Mouse (Mus musculus): ENCODE measurements at regions not wholly inside any gene's neighbourhood (a gene's known extent, or its start where the extent isn't known, plus 50 kb on each side); places are given as distances from the start of the nearest gene placed in this dataset.

- no peak overlapping the region for H3K27ac ChIP-seq (ENCODE audit: low read depth)
- no peak overlapping the region for H3K4me3 ChIP-seq (ENCODE audit: low read depth, low read length)
- no peaks in the 10 kb centered on the region for H3K36me3 ChIP-seq (replicated peaks; ENCODE audit: insufficient read depth, low read length)
- peak; percentile 83 for ATAC-seq
- H3K27me3 ChIP-seq (ENCODE audit: insufficient read depth, low read length): no peaks in the 10 kb centered on the region
- no peaks in the 10 kb centered on the region for H3K4me1 ChIP-seq (ENCODE audit: insufficient read depth)
- H3K9me3 ChIP-seq (ENCODE audit: low read length): no peaks in the 10 kb centered on the region
- no peak for DNase-seq
- no peak overlapping the region for H3K9ac ChIP-seq (replicated peaks)
- no peak overlapping the region for H3K4me2 ChIP-seq (ENCODE audit: low read depth, low read length)
- WGBS (ENCODE audit: insufficient replicate concordance): 37% methylated on average over 2 of the region's 2 CpGs
- TF ChIP-seq EP300 (IDR thresholded peaks at IDR 0.05; ENCODE audit: low read depth): peak; percentile 22; the same call in 1 of the 2 replicates
- no peak for TF ChIP-seq CTCF (IDR thresholded peaks at IDR 0.05; ENCODE audit: low read depth)
Observed at GRCm38 (mm10) chr1:130309746-130310145, 113.1 kb downstream of the Cd55b start.

DNA sequence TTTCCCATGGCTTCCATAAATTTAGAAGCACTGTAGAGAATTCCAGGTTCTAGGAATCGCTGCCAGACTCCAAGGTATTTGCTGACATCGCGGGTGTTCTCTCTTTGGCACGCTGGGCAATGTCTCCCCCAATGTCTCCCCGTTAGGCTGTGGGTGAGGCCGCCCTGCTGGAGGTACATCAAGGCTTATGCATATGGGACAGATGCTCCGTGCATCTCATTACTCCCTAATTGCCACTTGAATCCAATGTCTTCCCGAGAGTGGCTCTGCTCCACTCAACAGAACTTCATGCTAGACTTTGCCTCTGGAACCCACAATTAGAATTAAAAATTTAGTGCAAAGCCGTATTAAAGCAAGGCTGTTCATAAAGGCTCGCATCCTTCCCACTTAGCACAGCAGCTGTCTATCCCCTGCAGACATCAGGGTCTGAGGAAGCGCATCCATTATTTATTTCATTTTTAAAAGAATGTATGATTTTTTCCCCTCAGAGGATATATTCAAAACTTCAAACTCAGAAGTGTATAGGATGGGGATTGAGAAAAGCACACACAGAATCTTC lies 120.9 kb downstream of the Cd55b start:
- Histone ChIP-seq H3K27me3 (ENCODE audit: insufficient read depth, low read length) (no peaks in the 10 kb centered on the region), H3K4me1 (ENCODE audit: insufficient read depth) (peaks cover 5% of the 10 kb centered on the region; the same call in 1 of the 2 replicates), H3K4me2 (ENCODE audit: low read depth, low read length) (no peak overlapping the region), H3K27ac (ENCODE audit: low read depth) (no peak overlapping the region), H3K9me3 (ENCODE audit: low read length) (no peaks in the 10 kb centered on the region), H3K4me3 (ENCODE audit: low read depth, low read length) (no peak overlapping the region), H3K36me3 (replicated peaks; ENCODE audit: insufficient read depth, low read length) (no peaks in the 10 kb centered on the region), H3K9ac (replicated peaks) (no peak overlapping the region)
- TF ChIP-seq EP300 (IDR thresholded peaks at IDR 0.05; ENCODE audit: low read depth) (no peak), CTCF (IDR thresholded peaks at IDR 0.05; ENCODE audit: low read depth) (no peak)
- DNase-seq (no peak), ATAC-seq (no peak)
- WGBS (ENCODE audit: insufficient replicate concordance): 66% methylated on average over 11 of the region's 11 CpGs

DNA sequence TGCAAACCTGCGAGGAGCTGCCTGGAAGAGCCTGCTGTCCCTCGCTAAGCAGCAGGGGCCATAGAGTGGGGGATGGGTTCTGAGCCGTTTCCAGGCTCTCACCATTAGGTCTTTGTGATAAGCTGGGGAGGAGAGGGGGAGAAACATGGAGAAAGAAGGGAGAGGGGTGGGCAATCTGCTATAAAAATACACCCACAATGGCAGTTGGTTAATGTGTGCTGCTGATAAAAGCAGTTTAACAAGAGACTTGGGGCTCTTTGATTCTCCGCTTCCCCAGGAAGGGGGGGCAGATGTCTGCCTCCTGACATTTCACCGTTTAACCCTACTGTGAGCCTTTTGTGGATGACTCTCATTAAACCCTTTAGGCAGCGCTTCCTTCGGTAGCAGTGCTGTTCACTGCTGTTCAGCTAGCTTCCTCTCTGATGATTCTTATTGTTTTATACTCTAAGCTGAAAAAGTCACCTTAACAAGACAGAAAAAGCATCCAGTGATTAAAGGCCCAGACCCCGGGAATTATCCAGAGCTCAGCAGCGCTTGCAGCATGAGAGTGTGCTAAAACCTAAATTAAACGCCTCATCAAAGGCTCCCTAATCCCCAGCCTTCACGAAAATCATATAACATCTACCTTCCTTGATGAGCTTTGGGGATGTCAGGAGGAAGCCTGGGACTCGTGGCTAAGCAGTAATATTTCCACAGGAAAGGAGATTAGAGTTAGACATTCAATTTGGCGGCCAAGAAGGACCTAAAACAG lies 122.6 kb downstream of the Cd55b start:
- Histone ChIP-seq H3K4me1 (ENCODE audit: insufficient read depth) (peaks cover 5% of the 10 kb centered on the region; the same call in 1 of the 2 replicates), H3K27me3 (ENCODE audit: insufficient read depth, low read length) (no peaks in the 10 kb centered on the region), H3K4me2 (ENCODE audit: low read depth, low read length) (peak overlapping the region; percentile 44), H3K27ac (ENCODE audit: low read depth) (peak overlapping the region; percentile 42; the same call in 1 of the 2 replicates), H3K9me3 (ENCODE audit: low read length) (no peaks in the 10 kb centered on the region), H3K4me3 (ENCODE audit: low read depth, low read length) (0 out of 2 replicates have a peak overlapping the region, but pooled peaks have one; percentile 1), H3K9ac (replicated peaks) (no peak overlapping the region), H3K36me3 (replicated peaks; ENCODE audit: insufficient read depth, low read length) (no peaks in the 10 kb centered on the region)
- peak; percentile 25 for DNase-seq
- TF ChIP-seq CTCF (IDR thresholded peaks at IDR 0.05; ENCODE audit: low read depth) (no peak), EP300 (IDR thresholded peaks at IDR 0.05; ENCODE audit: low read depth) (peak; percentile 94)
- 13% methylated on average over 13 of the region's 13 CpGs for WGBS (ENCODE audit: insufficient replicate concordance)
- peak; percentile 80 for ATAC-seq

DNA sequence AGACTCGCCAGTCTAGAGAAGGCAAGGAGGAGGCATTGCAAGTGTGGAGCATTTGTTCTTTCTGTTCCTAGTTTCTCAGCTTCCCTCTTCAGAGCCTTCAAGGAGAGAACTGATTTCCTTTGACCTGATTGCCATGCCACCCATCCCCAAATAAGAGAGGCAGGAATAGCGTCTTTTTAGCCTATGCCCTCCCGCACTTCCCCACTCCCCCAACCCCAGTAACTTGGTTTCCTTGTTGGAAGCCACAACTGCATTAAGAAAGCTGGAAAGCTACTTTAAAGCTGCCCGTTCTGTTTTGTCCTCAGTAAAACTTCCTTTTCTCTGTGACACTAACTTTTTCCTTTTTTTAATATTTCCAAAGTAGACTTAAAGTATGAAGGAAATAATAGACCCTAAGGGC lies 123.2 kb downstream of the Cd55b start:
- no peaks in the 10 kb centered on the region for H3K27me3 ChIP-seq (ENCODE audit: insufficient read depth, low read length)
- H3K4me3 ChIP-seq (ENCODE audit: low read depth, low read length): 0 out of 2 replicates have a peak overlapping the region, but pooled peaks have one; percentile 1
- no peak overlapping the region for H3K9ac ChIP-seq (replicated peaks)
- H3K36me3 ChIP-seq (replicated peaks; ENCODE audit: insufficient read depth, low read length): no peaks in the 10 kb centered on the region
- peaks cover 5% of the 10 kb centered on the region; the same call in 1 of the 2 replicates for H3K4me1 ChIP-seq (ENCODE audit: insufficient read depth)
- TF ChIP-seq CTCF (IDR thresholded peaks at IDR 0.05; ENCODE audit: low read depth): no peak
- no peak for TF ChIP-seq EP300 (IDR thresholded peaks at IDR 0.05; ENCODE audit: low read depth)
- H3K9me3 ChIP-seq (ENCODE audit: low read length): no peaks in the 10 kb centered on the region
- no peak overlapping the region for H3K27ac ChIP-seq (ENCODE audit: low read depth)
- peak overlapping the region; percentile 44 for H3K4me2 ChIP-seq (ENCODE audit: low read depth, low read length)
- DNase-seq: no peak
- 9% methylated on average over 4 of the region's 4 CpGs for WGBS (ENCODE audit: insufficient replicate concordance)
- ATAC-seq: no peak

DNA sequence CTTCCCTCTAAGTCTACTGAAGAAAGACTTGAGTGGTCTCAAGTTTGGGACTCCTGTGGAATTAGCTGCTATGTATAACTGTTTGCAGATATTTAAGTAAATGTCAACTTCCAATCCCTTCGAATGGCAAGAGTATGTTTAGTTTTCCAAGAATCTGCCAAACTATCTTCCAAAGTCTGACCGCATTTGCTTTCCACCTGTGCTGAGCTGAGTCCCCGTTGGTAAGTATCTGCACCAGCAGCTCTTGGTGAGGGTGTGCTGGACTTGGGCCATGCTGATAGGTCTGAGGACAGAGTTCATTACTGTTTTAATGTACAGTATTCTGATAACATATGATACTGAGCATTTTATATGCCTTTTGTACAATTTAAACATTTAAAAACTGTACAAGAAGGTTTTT lies 123.7 kb downstream of the Cd55b start:
- Histone ChIP-seq H3K27ac (ENCODE audit: low read depth) (no peak overlapping the region), H3K9ac (replicated peaks) (no peak overlapping the region), H3K4me1 (ENCODE audit: insufficient read depth) (peaks cover 5% of the 10 kb centered on the region; the same call in 1 of the 2 replicates), H3K9me3 (ENCODE audit: low read length) (no peaks in the 10 kb centered on the region), H3K27me3 (ENCODE audit: insufficient read depth, low read length) (no peaks in the 10 kb centered on the region), H3K4me3 (ENCODE audit: low read depth, low read length) (no peak overlapping the region), H3K4me2 (ENCODE audit: low read depth, low read length) (no peak overlapping the region), H3K36me3 (replicated peaks; ENCODE audit: insufficient read depth, low read length) (no peaks in the 10 kb centered on the region)
- 34% methylated on average over 3 of the region's 3 CpGs for WGBS (ENCODE audit: insufficient replicate concordance)
- no peak for DNase-seq
- ATAC-seq: peak; percentile 65
- TF ChIP-seq EP300 (IDR thresholded peaks at IDR 0.05; ENCODE audit: low read depth): peak; percentile 78
- TF ChIP-seq CTCF (IDR thresholded peaks at IDR 0.05; ENCODE audit: low read depth): no peak

GRCm38 (mm10) chr1:130298636-130299035 lies 124.2 kb downstream of the Cd55b start:
- no peak for TF ChIP-seq CTCF (IDR thresholded peaks at IDR 0.05; ENCODE audit: low read depth)
- TF ChIP-seq EP300 (IDR thresholded peaks at IDR 0.05; ENCODE audit: low read depth): no peak
- DNase-seq (no peak), ATAC-seq (no peak)
- Histone ChIP-seq H3K27me3 (ENCODE audit: insufficient read depth, low read length) (no peaks in the 10 kb centered on the region), H3K27ac (ENCODE audit: low read depth) (no peak overlapping the region), H3K36me3 (replicated peaks; ENCODE audit: insufficient read depth, low read length) (no peaks in the 10 kb centered on the region), H3K4me1 (ENCODE audit: insufficient read depth) (peaks cover 5% of the 10 kb centered on the region; the same call in 1 of the 2 replicates), H3K9ac (replicated peaks) (no peak overlapping the region), H3K4me2 (ENCODE audit: low read depth, low read length) (no peak overlapping the region), H3K9me3 (ENCODE audit: low read length) (no peaks in the 10 kb centered on the region), H3K4me3 (ENCODE audit: low read depth, low read length) (no peak overlapping the region)
- WGBS (ENCODE audit: insufficient replicate concordance): 81% methylated on average over 1 of the region's 1 CpGs

Measured in liver, postnatal 0 days (tissue).